Mouse (Mus musculus) layer of hippocampus, adult 11-12 months (tissue): ENCODE data around the gene Pnkd.

ENCODE experiments used
- DNase-seq: peaks from one replicate; pipeline ENCODE4 v3.0.0; 2022; ENCODE audit warnings: low spot score

Pnkd gene

GRCm38 (mm10) chr1:74361812-74362211 lies 77.1 kb downstream of the Pnkd start, which contains the start of gene Catip:
Gene Catip, plus strand, starts transcription at chr1:74362108.
- DNase-seq, result peak; percentile 90

DNA sequence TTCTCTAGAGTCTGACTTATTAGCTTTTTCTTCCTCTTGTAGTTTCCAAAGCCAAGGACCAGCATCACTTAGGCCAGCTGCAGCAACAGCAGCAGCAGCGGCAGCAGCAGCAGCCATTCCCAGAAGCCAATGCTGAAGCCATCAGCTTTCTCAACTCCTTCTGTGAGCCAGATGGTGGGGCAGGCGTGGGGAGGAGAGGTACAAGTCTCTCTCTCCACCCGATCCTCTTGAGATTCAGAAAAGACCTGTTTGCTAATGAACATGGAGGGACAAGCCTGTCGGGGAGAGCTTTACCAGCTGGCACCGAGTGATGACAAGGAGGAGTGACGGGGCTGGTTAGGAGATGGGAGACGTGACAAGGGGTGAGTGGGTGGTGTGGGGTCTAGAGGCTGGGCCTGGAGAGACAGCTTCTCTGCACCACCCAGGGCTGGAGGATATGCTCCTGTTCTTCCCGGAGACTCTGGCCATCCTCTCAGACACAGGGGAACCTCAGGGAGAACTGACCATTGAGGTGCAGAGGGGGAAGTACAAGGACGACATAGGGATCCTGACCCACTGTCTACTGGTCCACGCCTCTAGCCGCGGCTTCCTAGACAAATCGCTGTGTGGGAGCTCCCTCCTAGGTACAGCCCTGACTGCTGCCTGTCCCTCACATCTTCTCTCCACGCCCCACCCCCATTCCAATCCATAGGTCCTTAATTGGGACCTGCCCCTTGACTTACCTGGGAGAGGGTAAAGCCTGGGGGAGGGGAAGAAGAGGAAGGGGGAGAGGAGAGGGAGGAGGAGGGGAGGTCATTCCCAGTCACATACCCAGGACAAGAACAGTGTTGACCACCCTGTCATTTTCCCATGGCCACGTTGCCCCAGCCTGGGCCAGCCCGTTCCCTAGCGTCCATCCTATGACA lies 77.8 kb downstream of the Pnkd start:
- DNase-seq, result no peak

GRCm38 (mm10) chr1:74363437-74363836 lies 78.7 kb downstream of the Pnkd start:
- DNase-seq, result no peak

DNA sequence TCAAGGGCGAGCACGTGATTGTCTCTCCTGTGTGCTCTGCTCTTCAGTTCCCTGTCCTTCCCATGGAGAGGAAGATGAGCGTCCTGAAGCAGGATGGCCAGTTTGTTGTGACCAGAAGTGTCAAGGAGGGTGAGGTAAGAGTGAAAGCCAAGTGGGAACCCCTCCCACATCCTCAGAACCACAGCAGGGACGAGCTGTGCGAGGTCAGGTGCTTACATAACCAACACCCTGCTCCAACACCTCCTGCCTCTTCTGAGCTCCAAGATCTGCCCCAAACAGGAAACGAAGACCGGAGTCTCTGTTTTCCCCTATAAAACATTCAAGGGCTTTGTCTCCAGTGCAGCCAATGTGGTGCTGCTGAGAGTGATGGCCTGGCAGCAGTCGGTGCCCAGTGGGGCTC lies 79.5 kb downstream of the Pnkd start:
- DNase-seq, result no peak

DNA sequence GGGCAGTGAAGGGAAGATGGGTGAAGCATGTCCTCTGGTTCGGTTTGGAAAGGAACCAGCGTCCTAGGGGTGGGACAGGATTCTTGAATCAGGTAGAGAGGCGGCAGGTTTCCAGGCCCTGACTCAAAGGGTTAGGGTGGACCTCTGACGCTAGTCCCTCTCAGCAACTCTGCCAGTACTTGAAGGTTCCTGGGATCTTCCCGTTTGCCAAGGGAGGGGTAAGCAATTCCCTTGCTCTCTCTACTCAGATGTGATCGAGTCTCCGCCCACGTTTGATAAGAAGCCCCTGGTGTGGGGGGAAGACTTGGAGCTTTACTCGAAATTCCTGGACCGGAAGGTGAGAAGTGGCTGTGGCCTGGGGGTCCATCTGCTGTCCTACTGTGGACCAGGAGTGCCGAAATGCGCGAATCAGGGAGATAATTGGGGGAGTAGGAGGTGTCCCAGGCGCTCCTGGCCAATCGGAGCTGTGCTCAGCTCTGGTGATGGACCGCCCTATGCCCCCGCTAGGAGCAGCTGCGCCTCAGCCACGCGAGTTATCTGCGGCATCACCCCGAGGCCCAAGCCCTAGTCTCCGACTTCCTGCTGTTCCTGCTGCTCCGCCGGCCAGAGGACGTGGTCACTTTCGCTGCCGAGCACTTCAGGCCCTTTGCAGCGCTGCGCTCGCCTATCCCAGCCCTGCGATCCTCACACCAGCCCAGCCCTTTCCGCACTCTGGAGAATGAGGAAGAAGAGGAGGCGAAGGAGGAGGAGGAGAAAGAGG lies 83.3 kb downstream of the Pnkd start:
- peak; percentile 61 for DNase-seq

DNA sequence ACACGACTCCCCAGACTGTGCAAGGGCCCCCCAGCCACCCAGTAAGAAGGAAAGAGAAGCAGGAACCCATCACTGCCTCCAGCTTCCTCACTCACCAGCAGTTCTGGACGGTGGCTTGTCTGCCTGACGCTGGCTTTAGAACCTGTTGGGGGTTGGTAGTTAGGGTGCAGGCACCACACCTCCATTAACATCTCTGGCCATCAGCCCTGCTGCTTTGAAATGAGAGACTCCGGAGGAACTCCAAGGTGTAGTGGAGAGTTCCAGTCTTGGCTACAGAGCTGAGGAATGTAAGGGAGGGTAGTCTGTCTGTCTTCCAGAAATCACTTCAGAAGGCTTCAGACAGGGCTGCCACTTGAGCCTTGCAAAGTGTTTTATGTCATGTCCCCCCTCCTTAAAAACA lies 85.3 kb downstream of the Pnkd start:
- no peak for DNase-seq

DNA sequence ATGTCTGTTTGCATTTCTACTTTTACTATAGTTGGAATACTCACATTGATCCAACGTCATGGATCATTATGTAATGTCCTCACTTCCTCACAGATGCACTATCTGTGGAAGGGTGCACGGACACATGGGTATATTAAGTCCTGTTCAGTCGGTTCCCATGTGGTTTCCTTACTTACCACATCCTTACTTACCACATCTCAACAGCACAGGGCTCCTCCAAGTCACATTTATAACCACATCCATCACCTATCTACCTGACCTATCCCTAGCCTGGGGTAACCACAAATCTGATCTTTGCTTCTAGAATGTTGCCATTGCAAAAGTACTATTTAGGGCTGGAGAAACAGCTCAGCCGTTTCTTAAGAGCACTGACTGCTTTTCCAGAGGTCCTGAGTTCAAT lies 88.6 kb downstream of the Pnkd start:
- DNase-seq, result no peak

- DNase-seq, result peak; percentile 58
Observed at GRCm38 (mm10) chr1:74374980-74375379, 90.2 kb downstream of the Pnkd start, which contains the start of gene Slc11a1. Gene Slc11a1, plus strand, starts transcription at chr1:74375195.

DNA sequence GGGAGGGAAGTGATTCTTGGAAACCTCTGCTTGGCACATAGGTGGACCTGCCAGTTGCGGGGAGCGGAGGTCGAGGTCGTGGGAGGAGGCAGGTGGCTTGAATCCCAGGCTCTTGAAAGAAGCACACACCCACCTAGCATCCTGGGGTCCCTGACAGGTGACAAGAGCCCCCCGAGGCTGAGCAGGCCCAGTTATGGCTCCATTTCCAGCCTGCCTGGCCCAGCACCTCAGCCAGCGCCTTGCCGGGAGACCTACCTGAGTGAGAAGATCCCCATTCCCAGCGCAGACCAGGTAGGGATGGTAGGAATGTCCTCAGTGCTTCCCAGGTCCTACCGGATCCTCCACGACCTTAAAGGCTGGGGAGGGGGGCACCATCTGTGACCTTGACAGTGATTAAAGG lies 90.8 kb downstream of the Pnkd start:
- no peak for DNase-seq

DNA sequence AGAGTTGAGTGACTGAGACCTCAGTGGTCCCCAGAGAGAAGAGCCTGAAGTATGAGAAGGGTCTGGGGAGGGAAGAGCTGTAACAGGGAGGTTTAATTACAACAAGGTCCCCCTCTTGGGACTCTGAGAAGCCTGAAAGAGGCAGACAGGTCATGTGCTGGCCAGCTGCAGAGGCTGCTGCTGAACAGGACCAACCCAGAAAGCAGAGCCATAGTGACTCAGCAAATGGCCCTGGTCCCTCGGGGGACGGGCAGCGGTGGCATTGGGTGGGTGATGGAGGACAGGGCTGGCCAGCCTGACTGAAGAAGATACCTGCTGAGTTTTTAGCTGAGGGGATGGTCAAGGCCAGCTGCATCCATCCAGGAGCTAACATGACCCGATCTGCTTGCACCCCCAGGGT lies 91.7 kb downstream of the Pnkd start:
- no peak for DNase-seq

DNA sequence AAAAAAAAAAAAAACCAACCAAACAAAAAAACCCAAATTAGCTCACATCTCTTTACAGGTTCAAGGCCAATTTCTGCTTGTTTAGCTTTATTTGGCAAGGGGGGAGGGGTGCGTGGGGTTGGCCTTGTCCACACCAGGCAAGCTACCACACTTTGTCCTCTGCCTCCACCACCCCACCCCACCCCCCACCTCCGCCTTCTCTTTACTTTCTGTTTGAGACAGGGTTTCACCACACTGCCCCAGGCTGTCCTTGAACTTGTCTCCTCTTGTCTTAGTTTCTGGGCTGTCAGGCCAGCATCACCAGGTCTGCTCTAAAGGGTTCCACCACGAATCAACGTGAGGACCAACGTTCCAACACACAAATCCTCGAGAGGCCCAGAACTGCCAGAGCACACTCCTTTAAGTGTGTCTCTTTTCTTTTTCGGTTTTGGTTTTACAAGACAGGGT lies 94.4 kb downstream of the Pnkd start:
- no peak for DNase-seq

- DNase-seq, result no peak
Observed at GRCm38 (mm10) chr1:74380484-74380883, 95.8 kb downstream of the Pnkd start.

- DNase-seq, result no peak
Observed at GRCm38 (mm10) chr1:74381588-74382021, 96.9 kb downstream of the Pnkd start.

DNA sequence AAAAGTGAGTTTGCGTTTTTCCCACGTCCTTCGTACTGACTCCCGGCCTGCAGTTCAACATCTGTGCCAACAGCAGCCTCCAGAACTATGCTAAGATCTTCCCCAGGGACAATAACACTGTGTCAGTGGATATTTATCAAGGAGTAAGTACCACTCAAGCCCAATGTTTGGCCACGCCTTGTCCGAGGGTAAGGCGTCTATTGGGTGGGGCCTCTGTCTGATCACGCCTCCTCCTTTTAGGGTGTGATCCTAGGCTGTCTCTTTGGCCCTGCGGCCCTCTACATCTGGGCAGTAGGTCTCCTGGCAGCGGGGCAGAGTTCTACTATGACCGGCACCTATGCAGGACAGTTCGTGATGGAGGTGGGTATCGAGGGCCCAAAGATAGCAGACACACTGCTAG lies 98.7 kb downstream of the Pnkd start:
- DNase-seq, result no peak

GRCm38 (mm10) chr1:74384525-74384924 lies 99.8 kb downstream of the Pnkd start:
- DNase-seq, result no peak

GRCm38 (mm10) chr1:74385064-74385463 lies 100.3 kb downstream of the Pnkd start:
- no peak for DNase-seq

GRCm38 (mm10) chr1:74385531-74385930 lies 100.8 kb downstream of the Pnkd start:
- DNase-seq, result no peak

- no peak for DNase-seq
Observed at GRCm38 (mm10) chr1:74386363-74386713, 101.6 kb downstream of the Pnkd start.

GRCm38 (mm10) chr1:74386714-74387385 lies 102.1 kb downstream of the Pnkd start:
- peak; percentile 94 for DNase-seq

- DNase-seq, result no peak
Observed at GRCm38 (mm10) chr1:74387386-74387988, 102.8 kb downstream of the Pnkd start.

DNA sequence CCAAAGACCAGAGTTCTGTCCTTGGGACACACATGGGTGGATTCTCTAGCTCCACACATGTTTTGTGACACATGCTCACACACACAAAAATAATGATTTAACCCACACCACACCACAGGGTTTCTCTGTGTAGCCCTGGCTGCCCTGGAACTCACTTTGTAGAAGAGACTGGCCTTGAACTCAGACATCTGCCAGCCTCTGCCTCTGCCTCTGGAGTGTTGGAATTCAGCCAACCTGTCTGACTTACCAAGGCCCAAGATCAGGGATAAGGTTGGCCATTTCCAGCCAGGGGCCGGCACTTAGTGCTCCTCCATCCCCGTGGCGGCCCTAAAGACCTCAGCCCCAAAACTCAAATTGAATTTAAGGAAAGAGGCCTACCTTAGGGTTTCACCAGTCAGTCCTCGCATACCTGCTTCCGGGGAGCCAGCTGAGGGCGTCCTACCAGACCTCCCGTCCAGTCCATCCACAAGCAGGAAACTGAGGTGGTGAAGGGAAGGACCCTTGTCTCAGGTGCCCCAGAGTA lies 103.7 kb downstream of the Pnkd start:
- no peak for DNase-seq

DNA sequence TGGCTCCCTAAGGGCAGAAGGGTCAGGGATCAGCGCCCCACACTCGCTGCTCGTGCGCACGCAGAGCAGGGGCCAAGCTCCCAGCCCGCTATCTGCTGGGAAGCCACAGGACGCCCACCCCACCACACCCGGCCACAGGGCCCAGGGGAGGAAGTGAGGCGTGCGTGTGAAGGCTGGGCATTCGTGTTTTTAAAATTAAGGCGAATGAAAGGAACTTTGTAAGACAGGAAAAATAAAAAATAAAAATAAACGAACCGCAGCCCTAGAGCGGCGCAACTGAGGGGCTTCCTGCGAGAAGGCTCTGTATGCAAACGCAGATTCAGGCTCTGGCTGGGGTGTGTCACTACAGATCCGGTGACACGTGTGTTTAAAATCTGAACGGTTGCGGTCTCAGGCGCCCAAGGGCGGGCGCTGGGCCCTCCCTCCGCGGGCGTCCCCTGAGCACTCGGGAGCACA lies 105.1 kb downstream of the Pnkd start:
- DNase-seq, result no peak
